In the genomic region with DNA sequence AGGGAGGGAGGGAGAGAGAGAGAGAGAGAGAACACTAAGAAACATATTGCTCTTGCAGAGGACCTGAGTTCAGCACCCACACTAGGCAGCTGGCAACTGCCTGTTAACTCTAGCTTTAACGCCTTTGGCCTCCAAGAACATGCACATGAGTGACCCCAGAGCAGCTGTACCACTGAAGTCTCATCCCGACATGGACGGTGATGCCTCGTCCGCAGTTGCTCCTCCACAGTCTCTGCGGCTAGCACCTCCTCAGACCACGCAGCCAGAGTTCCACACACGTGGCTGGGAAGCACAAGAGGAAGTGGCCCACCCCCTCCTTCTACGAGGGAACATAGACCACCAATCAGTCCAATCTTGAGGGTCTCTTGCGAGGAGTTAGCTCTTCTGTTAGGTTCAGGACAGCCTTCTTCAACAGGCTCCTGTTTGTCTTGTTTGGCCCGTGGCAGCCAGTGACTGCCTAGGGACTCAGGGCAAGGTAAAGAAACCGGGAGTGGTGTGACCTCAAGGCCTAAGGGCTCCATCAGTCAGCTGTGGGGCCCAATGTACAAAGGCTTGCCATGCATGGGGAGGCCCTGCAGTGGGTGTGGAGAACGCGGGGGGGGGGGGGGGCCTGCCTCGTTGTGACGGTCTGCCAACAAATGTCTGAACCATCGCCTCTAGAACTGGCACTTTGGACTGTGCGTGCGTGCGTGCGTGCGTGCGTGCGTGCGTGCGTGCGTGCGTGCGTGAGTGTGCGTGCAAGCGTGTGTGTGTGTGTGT, we compare ENCODE assay signal across 16 mouse cellular contexts. TPM values are rescaled to one million over a fixed set of nuclear protein-coding genes. Genes with fewer than 3 reads are reported as not detected.
"Had no signal": no experiment of that assay in that cellular context is flagged by ENCODE, and none has a peak within 500 bp of the region (broad histone marks: within the 10 kb centered on the region; RNA-seq: fewer than 3 reads in every experiment).

No protein-coding gene starts in this region.

- H3K4me2 ChIP-seq: liver, embryonic 11.5 days; midbrain, embryonic 15.5 days had no signal

- ATAC-seq: inflammation-experienced regulatory T-cells, adult 6 months; lung, postnatal 0 days; midbrain, embryonic 15.5 days had no signal

- H3K9ac ChIP-seq: liver, embryonic 15.5 days; midbrain, embryonic 15.5 days had no signal

- DNase-seq: kidney, adult 8-10 months; kidney, postnatal 36 days; left cerebral cortex, postnatal 4 days; lung, adult 2 months; lung, postnatal 36 days; right cerebral cortex, adult 18-20 months; right cerebral cortex, postnatal 25 days; thymus, postnatal 14 days had no signal

- H3K36me3 ChIP-seq: liver, embryonic 15.5 days; midbrain, embryonic 15.5 days had no signal

- H3K4me3 ChIP-seq: layer of hippocampus, adult 2 months; liver, embryonic 15.5 days; midbrain, embryonic 15.5 days had no signal

- H3K27me3 ChIP-seq: liver, embryonic 15.5 days; midbrain, embryonic 15.5 days had no signal

- H3K27ac ChIP-seq: layer of hippocampus, adult 2 months; midbrain, embryonic 15.5 days had no signal

- H3K9me3 ChIP-seq: liver, embryonic 15.5 days; midbrain, embryonic 15.5 days had no signal

RNA-seq across cellular contexts. Expression of gene Ccdc85c, which starts 24.0 kb away (rescaled TPM):
- total RNA-seq: monocyte, adult 5-6 weeks had no signal

RNA-seq across cellular contexts. Expression of gene Hhipl1, which starts 54.9 kb away (rescaled TPM):
- total RNA-seq: megakaryocyte progenitor cell, adult 5-6 weeks; monocyte, adult 5-6 weeks had no signal
- polyA plus RNA-seq: inflammation-experienced regulatory T-cells, adult 6 months; liver, embryonic 11.5 days had no signal
